Mouse (Mus musculus): Measurements from ENCODE around the gene Vwa3a.

Gene Vwa3a

DNA sequence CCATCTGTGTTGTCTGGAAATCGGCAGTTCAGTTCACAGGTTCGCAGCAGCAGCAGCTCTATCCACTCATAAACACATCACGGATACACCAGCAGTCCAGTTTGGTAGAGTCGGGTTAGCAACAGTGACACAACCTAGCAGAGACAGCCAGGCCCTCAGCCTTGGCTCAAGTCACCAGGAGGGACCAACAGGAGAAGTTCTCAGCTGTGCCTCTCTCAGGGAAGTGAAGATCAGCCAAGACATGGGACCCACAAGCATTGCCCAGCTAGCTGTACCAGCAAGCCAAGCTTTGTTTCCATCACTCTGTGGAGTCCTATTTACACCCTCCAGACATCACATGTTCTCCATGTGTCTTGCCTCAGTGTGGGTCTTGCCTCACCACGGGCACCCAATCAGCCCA is 7.7 kb downstream of the Vwa3a start:
- no peak for DNase-seq (ENCODE audit: low read depth, low spot score)

- no peak for DNase-seq (ENCODE audit: low read depth, low spot score)
These were observed 9.4 kb downstream of the Vwa3a start for GRCm38 (mm10) chr7:120748478-120748877.

DNA sequence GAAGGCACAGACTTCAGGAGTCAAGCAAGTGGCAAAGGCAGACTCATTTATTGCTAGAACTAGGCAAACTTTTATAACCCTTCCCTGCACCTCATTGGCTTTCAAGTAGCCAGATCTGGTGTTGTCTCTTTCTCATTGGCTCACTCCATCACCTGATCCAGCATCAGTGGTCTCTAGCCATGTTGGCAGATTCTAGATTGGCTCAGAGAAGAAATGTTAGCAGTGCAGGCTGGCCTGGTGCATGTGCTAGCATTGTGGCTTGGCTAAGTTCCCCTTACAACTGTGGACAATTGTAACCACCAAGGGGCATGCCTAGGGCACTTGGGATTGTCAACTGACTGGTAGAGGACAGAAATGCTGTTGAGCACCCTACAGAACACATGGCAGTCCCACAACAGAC is 12.2 kb downstream of the Vwa3a start:
- no peak for DNase-seq (ENCODE audit: low read depth, low spot score)

GRCm38 (mm10) chr7:120751906-120752305 is 12.8 kb downstream of the Vwa3a start:
- DNase-seq (ENCODE audit: low read depth, low spot score), result no peak

DNA sequence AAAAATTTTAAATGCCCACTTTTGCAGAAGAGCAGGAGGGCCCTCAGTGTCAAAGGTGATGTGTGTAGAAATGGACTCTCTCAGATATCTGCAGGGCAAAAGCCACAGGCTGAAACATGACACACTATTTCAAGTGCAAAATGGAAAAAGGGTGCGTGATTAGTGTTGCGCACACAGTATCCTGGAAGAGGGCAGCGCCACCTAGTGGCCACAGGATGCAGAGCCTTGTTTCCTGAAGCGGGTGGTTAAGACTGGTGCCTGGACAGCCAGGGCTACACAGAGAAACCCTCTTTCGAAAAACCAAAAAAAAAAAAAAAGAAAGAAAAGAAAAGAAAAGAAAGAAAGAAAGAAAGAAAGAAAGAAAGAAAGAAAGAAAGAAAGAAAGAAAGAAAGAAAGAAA is 15.6 kb downstream of the Vwa3a start:
- peak; percentile 86 for DNase-seq (ENCODE audit: low read depth, low spot score)

GRCm38 (mm10) chr7:120767369-120767768 is 28.3 kb downstream of the Vwa3a start:
- DNase-seq (ENCODE audit: low read depth, low spot score), result no peak

GRCm38 (mm10) chr7:120771389-120771788 is 32.3 kb downstream of the Vwa3a start:
- no peak for DNase-seq (ENCODE audit: low read depth, low spot score)

DNA sequence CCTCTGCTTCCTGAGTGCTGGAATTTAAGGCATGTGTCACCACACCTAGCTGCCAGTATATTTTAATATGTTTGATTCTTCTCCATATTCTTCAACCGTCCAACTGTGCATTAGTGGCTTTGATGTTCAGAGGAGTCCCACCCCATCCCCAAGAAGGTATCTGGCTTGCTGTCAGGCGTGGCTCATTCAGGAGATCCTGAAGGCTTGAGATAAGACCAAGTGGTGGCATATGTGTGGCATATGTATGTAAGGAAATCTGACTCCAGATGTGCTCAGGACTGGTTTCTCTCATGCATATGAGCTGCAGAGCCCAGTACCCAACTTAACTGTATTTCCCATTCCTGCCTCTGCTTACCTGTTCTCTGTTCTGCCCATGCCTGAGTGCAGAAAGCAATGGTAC is 38.9 kb downstream of the Vwa3a start:
- DNase-seq (ENCODE audit: low read depth, low spot score), result no peak

GRCm38 (mm10) chr7:120795544-120795943 is 56.4 kb downstream of the Vwa3a start:
- no peak for DNase-seq (ENCODE audit: low read depth, low spot score)

- DNase-seq (ENCODE audit: low read depth, low spot score), result no peak
These were observed 57.3 kb downstream of the Vwa3a start for GRCm38 (mm10) chr7:120796369-120796768.

GRCm38 (mm10) chr7:120803268-120803667 is 64.2 kb downstream of the Vwa3a start:
- DNase-seq (ENCODE audit: low read depth, low spot score), result no peak

DNA sequence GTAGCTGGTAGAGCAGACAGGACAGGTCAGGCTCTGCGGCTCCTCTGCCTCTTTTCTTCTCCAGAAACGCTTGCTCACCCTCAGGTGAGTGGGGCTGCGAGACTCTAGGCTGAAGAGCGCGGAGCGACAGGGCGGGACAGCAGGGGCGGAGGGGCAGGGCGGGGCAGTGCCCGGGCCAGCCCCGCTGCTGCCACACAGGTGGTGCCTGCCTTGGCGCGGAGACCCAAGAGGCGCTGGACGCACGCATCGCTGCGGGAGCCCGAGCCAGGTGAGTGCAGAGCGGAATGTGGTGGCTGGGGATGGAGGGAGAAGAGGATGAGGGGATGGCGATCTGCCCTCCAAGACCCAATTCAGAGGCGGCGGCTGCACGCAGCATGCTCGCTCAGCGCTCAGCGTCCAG is 70.6 kb downstream of the Vwa3a start:
- DNase-seq (ENCODE audit: low read depth, low spot score), result no peak

DNA sequence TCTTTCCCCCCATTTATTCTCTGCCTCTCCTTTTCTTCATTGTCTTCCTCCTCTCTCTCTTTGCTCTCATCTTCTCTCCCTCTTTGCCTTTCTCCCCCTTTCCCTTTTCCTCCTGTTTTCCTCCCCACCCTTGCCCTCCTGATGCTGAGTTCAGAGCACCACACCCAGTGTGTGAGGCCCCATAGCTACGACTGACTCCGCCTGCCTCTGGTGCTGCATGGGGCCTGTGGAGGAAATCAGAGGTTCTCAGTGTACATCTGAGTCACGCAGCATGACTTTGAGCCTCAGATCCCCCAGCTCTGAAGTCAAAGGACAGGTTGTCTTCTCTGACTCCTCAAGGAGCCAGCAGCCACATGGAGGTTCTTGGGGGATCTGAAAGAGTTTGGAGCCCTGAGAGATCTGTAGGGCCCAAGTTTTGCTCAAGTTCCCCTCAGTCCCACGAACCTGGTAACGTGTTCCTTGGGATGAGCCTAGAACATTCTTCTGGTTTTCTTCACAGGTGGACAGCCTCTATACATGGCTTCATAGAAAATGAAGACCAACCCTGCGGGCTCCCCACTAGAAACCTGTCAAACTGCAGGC is 72.8 kb downstream of the Vwa3a start, which contains the start of gene Gm5737:
Gene Gm5737 (plus strand): TSS at position 532 of the 582 bp plus-strand sequence.
- DNase-seq (ENCODE audit: low read depth, low spot score), result no peak

DNA sequence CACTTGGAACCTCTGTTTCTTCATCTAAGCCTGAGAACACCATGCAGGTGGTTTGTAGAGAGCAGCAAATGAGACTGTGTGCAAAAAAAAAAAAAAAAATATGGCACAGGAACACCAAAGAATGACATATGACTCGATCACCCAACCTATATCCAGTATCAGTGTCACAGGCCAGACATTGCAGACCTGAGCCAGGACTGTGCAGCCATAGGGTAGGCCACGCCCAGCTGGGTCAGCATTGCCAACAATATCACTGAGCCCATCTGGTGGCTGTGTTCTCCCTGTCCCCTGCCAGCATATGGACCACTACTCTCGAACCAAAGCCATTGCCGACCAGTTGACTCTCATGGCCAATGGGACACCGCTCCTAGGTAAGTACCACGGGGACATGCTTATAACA is 78.4 kb downstream of the Vwa3a start:
- no peak for DNase-seq (ENCODE audit: low read depth, low spot score)

- no peak for DNase-seq (ENCODE audit: low read depth, low spot score)
These were observed 80.3 kb downstream of the Vwa3a start for GRCm38 (mm10) chr7:120819386-120819785.

GRCm38 (mm10) chr7:120823248-120823647 is 84.1 kb downstream of the Vwa3a start:
- peak; percentile 78 for DNase-seq (ENCODE audit: low read depth, low spot score)

- no peak for DNase-seq (ENCODE audit: low read depth, low spot score)
These were observed 86.0 kb downstream of the Vwa3a start for GRCm38 (mm10) chr7:120825097-120825496.

DNA sequence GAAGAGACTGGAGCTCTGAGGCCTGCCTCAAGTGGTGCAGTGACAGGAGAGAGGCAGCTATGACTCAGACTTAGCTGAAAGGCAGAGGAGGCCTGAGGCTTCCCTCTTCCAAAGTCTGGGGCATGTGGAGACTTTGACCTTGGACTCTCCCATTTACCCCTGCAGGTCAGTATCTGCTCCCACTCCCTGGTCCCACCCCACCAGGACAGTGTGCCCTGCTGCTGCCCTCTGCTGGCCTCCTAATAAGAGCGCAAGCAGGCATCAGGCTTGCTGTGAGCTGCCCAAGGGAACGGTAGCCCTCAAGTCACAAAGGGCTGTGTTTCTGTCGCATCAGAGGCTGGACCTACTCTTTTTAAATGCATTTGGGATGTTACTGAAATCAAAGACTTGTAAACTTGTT is 87.3 kb downstream of the Vwa3a start:
- peak; percentile 33 for DNase-seq (ENCODE audit: low read depth, low spot score)

DNA sequence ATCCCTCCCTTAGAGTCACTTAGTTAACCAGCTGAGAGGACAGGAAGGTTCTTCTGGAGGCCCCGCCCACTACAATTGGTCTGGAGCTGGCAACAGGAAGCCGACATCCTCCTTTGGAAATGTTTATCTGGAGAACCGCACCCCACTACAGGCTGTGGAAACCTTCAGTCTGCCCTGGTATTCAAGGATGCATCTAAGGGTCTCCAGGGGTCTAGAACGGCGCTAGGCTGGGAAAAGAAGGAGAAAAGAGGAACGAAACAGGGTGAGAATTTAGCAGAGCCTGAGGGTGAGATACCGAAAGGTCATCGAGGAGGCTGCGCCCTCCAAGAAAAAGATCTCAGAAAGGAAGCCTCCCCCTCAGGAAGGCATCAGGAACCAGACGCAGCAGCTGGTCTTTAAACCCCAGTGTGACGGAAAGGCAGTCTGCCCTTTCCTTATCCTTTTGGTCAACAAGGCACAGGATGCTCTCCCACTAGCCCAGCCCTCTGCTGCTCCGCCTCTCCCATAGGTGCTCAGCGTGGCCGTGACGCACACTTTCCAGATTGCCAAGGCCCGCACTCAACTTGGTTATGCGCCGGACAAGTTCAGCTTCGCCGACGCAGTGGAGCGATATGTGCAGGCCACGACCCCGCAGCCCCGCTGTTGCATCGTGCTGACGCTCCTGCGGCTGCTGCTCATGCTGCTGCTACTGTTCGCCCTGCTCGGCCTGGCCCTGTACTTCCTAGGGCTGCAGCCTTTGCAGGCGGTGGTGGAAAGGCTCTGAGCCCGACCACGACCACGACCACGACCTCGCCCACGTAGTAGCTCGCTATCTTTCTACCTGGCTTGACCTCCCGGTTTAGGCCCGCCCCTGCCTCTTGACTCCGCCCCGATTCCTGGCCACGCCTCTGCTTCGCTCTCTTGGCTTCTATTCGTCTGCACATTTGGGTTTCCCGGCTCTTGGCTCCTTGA is 91.6 kb downstream of the Vwa3a start:
- DNase-seq (ENCODE audit: low read depth, low spot score), result peak; percentile 54

DNA sequence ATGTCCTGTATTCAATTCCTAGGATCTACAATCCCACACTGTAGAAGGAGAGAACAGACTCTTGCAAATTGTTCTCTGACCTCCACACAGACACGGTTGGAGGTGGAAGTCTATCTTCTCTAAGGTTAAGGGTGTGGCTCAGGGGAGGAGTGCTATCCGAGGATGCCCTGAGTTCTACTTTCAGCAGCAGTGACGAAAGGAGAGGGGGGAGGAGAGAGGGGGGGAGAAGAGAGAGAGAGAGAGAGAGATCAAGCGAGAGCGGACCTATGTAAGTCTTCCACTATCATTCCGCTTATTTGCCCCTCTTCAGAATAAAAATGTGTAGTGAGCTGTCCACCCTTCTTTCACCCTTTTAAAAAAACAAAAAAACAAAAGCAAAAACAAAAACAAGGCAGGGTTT is 95.3 kb downstream of the Vwa3a start:
- DNase-seq (ENCODE audit: low read depth, low spot score), result no peak

DNA sequence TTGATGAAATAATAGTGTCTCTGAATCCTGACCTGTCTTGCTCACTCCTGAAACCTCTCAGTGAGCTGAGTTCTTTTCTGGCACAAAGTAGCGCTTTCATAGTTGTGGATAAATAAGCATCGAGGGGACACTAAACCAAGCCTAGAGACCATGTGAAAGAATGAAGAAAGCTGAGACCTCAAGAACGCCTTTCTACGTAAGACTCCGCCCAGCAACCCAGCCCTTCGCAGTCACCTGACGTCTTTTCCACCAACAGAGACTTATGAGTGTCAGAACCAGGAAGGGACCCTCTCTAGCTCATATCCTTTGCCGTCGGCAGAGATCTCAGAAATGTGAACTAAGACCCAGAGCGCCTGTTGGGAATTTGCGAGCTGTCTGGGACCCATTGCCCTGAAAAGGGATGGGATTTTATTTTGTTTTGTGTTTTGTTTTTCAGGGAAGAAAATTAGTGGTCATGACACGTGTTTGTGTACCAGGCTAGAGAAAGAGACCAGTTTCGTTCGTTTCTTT is 95.8 kb downstream of the Vwa3a start:
- DNase-seq (ENCODE audit: low read depth, low spot score), result peak; percentile 82

- peak; percentile 95 for DNase-seq (ENCODE audit: low read depth, low spot score)
These were observed 96.6 kb downstream of the Vwa3a start for GRCm38 (mm10) chr7:120835449-120836359.
